8 mouse cellular contexts compared by ENCODE assay signal in genomic region chr11:62281601-62281997, GRCm38 (mm10). TPM values are rescaled to one million over a fixed set of nuclear protein-coding genes. Genes with fewer than 3 reads are reported as not detected.
A peak's percentile ranks its signal among the peaks of the same experiment; 100 is the strongest.
DNase-seq lines count a peak whose midpoint lies in the region; ATAC-seq and TF ChIP-seq lines count a peak whose summit lies in the region.

No protein-coding gene starts in this region.

- H3K27ac ChIP-seq in heart, adult 2 months: peak overlapping the region; percentile 85
- H3K27ac ChIP-seq in ES-Bruce4 (ENCODE audit: insufficient read depth, low read length): no peak overlapping the region
- H3K27ac ChIP-seq in embryonic fibroblast, embryonic 13.5 days (ENCODE audit: insufficient read depth, low read length): no peak overlapping the region
- peak overlapping the region; percentile 91 for H3K27ac ChIP-seq in intestine, embryonic 14.5 days (ENCODE audit: low read depth)

- no peaks in the 10 kb centered on the region for H3K27me3 ChIP-seq in heart, adult 2 months (ENCODE audit: control insufficient read depth, insufficient read depth, low read length)
- no peaks in the 10 kb centered on the region for H3K27me3 ChIP-seq in ES-Bruce4 (ENCODE audit: control insufficient read depth, insufficient read depth, low read length, poor library complexity, severe bottlenecking)
- H3K27me3 ChIP-seq in intestine, embryonic 14.5 days (replicated peaks; ENCODE audit: control insufficient read depth, insufficient read depth, low read length): no peaks in the 10 kb centered on the region

- WGBS in heart, adult 2 months: 2% methylated on average over 56 of the region's 57 CpGs
- 0% methylated on average over 45 of the region's 57 CpGs for WGBS in intestine, embryonic 14.5 days
- WGBS in lung, adult 2 months: under 1% methylated on average over 57 of the region's 57 CpGs

- no peaks in the 10 kb centered on the region for H3K79me2 ChIP-seq in heart, adult 2 months (replicated peaks; ENCODE audit: control insufficient read depth, insufficient read depth, low read length)

- TF ChIP-seq CTCF in heart, adult 2 months (IDR thresholded peaks at IDR 0.05): no peak
- TF ChIP-seq CTCF in ES-Bruce4 (IDR thresholded peaks at IDR 0.05; ENCODE audit: low read depth, low read length): no peak
- TF ChIP-seq CTCF in embryonic fibroblast, embryonic 13.5 days (IDR thresholded peaks at IDR 0.05; ENCODE audit: borderline replicate concordance, insufficient read depth, low read length): no peak
- TF ChIP-seq CTCF in lung, adult 2 months (IDR thresholded peaks at IDR 0.05; ENCODE audit: insufficient read depth, low read length): no peak

- H3K36me3 ChIP-seq in heart, adult 2 months (ENCODE audit: control insufficient read depth, insufficient read depth, low read length): peaks cover 3% of the 10 kb centered on the region
- H3K36me3 ChIP-seq in ES-Bruce4 (ENCODE audit: control insufficient read depth, insufficient read depth, low read length, poor library complexity, severe bottlenecking): peaks cover 16% of the 10 kb centered on the region
- H3K36me3 ChIP-seq in intestine, embryonic 14.5 days (ENCODE audit: control insufficient read depth, insufficient read depth, low read length): peaks cover 28% of the 10 kb centered on the region

- H3K9me3 ChIP-seq in ES-Bruce4 (replicated peaks; ENCODE audit: control insufficient read depth, insufficient read depth, low read length, poor library complexity, severe bottlenecking): no peaks in the 10 kb centered on the region
- H3K9me3 ChIP-seq in intestine, embryonic 14.5 days (ENCODE audit: control insufficient read depth, low read length): no peaks in the 10 kb centered on the region

- intact Hi-C loops in heart, adult 2 months (cut with DNase I): loop anchor here (2.0 kb wide), 1 partner anchor 331 kb away; no protein-coding TSS in a partner anchor
- intact Hi-C loops in heart, postnatal 36 days (cut with DNase I): loop anchor here (2.0 kb wide), 1 partner anchor 331 kb away; no protein-coding TSS in a partner anchor

- peak overlapping the region; percentile 95 for H3K9ac ChIP-seq in heart, adult 2 months (ENCODE audit: low read depth, low read length)
- peak overlapping the region; percentile 81 for H3K9ac ChIP-seq in ES-Bruce4 (ENCODE audit: low read depth, poor library complexity, severe bottlenecking)
- peak overlapping the region; percentile 84 for H3K9ac ChIP-seq in intestine, embryonic 14.5 days (ENCODE audit: low read length)

- peak; percentile 78; the same call in 1 of the 2 replicates for ATAC-seq in intestine, embryonic 14.5 days (replicated peaks; ENCODE audit: low FRiP score, low TSS enrichment, low read depth)

- no peak for DNase-seq in heart, adult 2 months
- DNase-seq in heart, postnatal 36 days: no peak
- no peak for DNase-seq in intestine, embryonic 14.5 days (ENCODE audit: low spot score)
- no peak for DNase-seq in lung, adult 2 months
- DNase-seq in retina, postnatal 1 day: peak; percentile 69
- DNase-seq in cerebellum, adult 18-20 months: no peak

- no peaks in the 10 kb centered on the region for H3K4me1 ChIP-seq in heart, adult 2 months (ENCODE audit: control insufficient read depth, insufficient read depth, low read length)
- no peaks in the 10 kb centered on the region for H3K4me1 ChIP-seq in ES-Bruce4 (ENCODE audit: control insufficient read depth, insufficient read depth, low read length)
- peaks cover 9% of the 10 kb centered on the region; the same call in 1 of the 2 replicates for H3K4me1 ChIP-seq in embryonic fibroblast, embryonic 13.5 days (ENCODE audit: control insufficient read depth, insufficient read depth, low read length)
- H3K4me1 ChIP-seq in intestine, embryonic 14.5 days (replicated peaks; ENCODE audit: control insufficient read depth, insufficient read depth, low read length): peaks cover 11% of the 10 kb centered on the region; the same call in 1 of the 2 replicates
- H3K4me1 ChIP-seq in lung, adult 2 months (ENCODE audit: control insufficient read depth, insufficient read depth, low read length): 0 out of 2 replicates have a peak, but pooled peaks cover 2% of the 10 kb centered on the region

- peak overlapping the region; percentile 62 for H3K4me2 ChIP-seq in intestine, embryonic 14.5 days (ENCODE audit: low read length)

- H3K4me3 ChIP-seq in heart, adult 2 months: peak overlapping the region; percentile 76
- peak overlapping the region; percentile 95 for H3K4me3 ChIP-seq in ES-Bruce4 (ENCODE audit: low read depth, low read length)
- H3K4me3 ChIP-seq in embryonic fibroblast, embryonic 13.5 days (ENCODE audit: insufficient read depth, low read length): peak overlapping the region; percentile 87
- peak overlapping the region; percentile 87 for H3K4me3 ChIP-seq in intestine, embryonic 14.5 days (ENCODE audit: low read depth, low read length)
- peak overlapping the region; percentile 76 for H3K4me3 ChIP-seq in lung, adult 2 months (replicated peaks; ENCODE audit: extremely low read depth, low read depth, low read length)

- no peak for TF ChIP-seq EP300 in heart, adult 2 months (IDR thresholded peaks at IDR 0.05; ENCODE audit: insufficient read depth, low read depth, low read length)
- TF ChIP-seq EP300 in ES-Bruce4 (IDR thresholded peaks at IDR 0.05; ENCODE audit: insufficient read depth, low read depth, low read length): no peak

- TF ChIP-seq POLR2A in heart, adult 2 months (IDR thresholded peaks at IDR 0.05; ENCODE audit: insufficient read depth, low read depth, low read length): no peak
- TF ChIP-seq POLR2A in ES-Bruce4 (IDR thresholded peaks at IDR 0.05; ENCODE audit: insufficient read depth, low read length): no peak
- TF ChIP-seq POLR2A in embryonic fibroblast, embryonic 13.5 days (IDR thresholded peaks at IDR 0.05; ENCODE audit: low read depth, low read length): no peak; the same call in 1 of the 2 replicates
- TF ChIP-seq POLR2A in lung, adult 2 months (IDR thresholded peaks at IDR 0.05; ENCODE audit: borderline replicate concordance, extremely low read depth, low read depth, low read length): no peak

RNA-seq across cellular contexts. Expression of gene Ttc19, which starts 0.3 kb away (rescaled TPM):
- total RNA-seq in heart, adult 2 months (2021): 10 to 100 TPM; 39.9 to 43.5 TPM
- 13.7 and 24.3 TPM in 2 replicates for polyA plus RNA-seq in heart, adult 2 months (2012; rRNA removed)
- total RNA-seq in heart, postnatal 36 days (2021): 10 to 100 TPM; 37.1 to 37.3 TPM
- polyA plus RNA-seq in ES-Bruce4 (2011; ENCODE audit: insufficient read depth, insufficient read length, low read depth, missing spikeins): 29.6 and 32.3 TPM in 2 replicates
- 46.3 and 50.5 TPM in 2 replicates for polyA plus RNA-seq in embryonic fibroblast, embryonic 13.5 days (2011; ENCODE audit: insufficient read length, low read depth, missing spikeins)
- 15.6 and 17.8 TPM in 2 replicates for polyA plus RNA-seq in intestine, embryonic 14.5 days (2014; fragmentation: Nextera tagmentation; extraction: Ambion mirVana)
- 3.7 and 6.2 TPM in 2 replicates for polyA plus RNA-seq in lung, adult 2 months (2012; rRNA removed)

RNA-seq across cellular contexts. Expression of gene Zswim7, which starts 0.4 kb away (rescaled TPM):
- total RNA-seq in heart, adult 2 months (2021): 10 to 100 TPM; 17.1 to 17.6 TPM
- polyA plus RNA-seq in heart, adult 2 months (2012; rRNA removed): 22.7 and 28.7 TPM in 2 replicates
- total RNA-seq in heart, postnatal 36 days (2021): 10 to 100 TPM; 13.7 to 14.5 TPM
- 20.2 and 22.1 TPM in 2 replicates for polyA plus RNA-seq in ES-Bruce4 (2011; ENCODE audit: insufficient read depth, insufficient read length, low read depth, missing spikeins)
- 14.5 and 16.6 TPM in 2 replicates for polyA plus RNA-seq in embryonic fibroblast, embryonic 13.5 days (2011; ENCODE audit: insufficient read length, low read depth, missing spikeins)
- polyA plus RNA-seq in intestine, embryonic 14.5 days (2014; fragmentation: Nextera tagmentation; extraction: Ambion mirVana): 24.7 and 27.9 TPM in 2 replicates
- 3.3 and 6.9 TPM in 2 replicates for polyA plus RNA-seq in lung, adult 2 months (2012; rRNA removed)

RNA-seq across cellular contexts. Expression of gene Adora2b, which starts 32.8 kb away (rescaled TPM):
- 1 to 10 TPM in 1 of 2 experiments, under 1 TPM in 1; 0.63 to 2.0 TPM for total RNA-seq in heart, adult 2 months (2021)
- polyA plus RNA-seq in heart, adult 2 months (2012; rRNA removed): 1.7 and 1.8 TPM in 2 replicates
- 1 to 10 TPM in 1 of 2 experiments, under 1 TPM in 1; 0.46 to 1.2 TPM for total RNA-seq in heart, postnatal 36 days (2021)
- 0.43 and 0.84 TPM in 2 replicates for polyA plus RNA-seq in ES-Bruce4 (2011; ENCODE audit: insufficient read depth, insufficient read length, low read depth, missing spikeins)
- polyA plus RNA-seq in embryonic fibroblast, embryonic 13.5 days (2011; ENCODE audit: insufficient read length, low read depth, missing spikeins): 7.5 and 14.5 TPM in 2 replicates
- 4.3 and 4.4 TPM in 2 replicates for polyA plus RNA-seq in intestine, embryonic 14.5 days (2014; fragmentation: Nextera tagmentation; extraction: Ambion mirVana)
- 17.3 and 24.6 TPM in 2 replicates for polyA plus RNA-seq in lung, adult 2 months (2012; rRNA removed)

Comparison
In these comparisons a context has a peak if more than half of its experiments do, and no peak if none do; other contexts are left out.
1. H3K27ac ChIP-seq: peak in heart, adult 2 months (single experiment) and intestine, embryonic 14.5 days (single experiment); none in ES-Bruce4 (single experiment) and embryonic fibroblast, embryonic 13.5 days (single experiment).
2. Peak in every context shown above with its lines, with median percentiles within 50 percentile points of each other: H3K4me3 ChIP-seq and H3K9ac ChIP-seq.